Mouse (Mus musculus): ENCODE results near the gene Stra6l. TPM values are rescaled to one million over a fixed set of nuclear protein-coding genes. Genes with fewer than 3 reads are reported as not detected.

Gene Stra6l
- 2.8 and 3.1 TPM in 2 replicates for polyA plus RNA-seq (2014; fragmentation: Nextera tagmentation; extraction: Ambion mirVana)

- Histone ChIP-seq H3K4me3 (ENCODE audit: low read depth, low read length) (0 out of 2 replicates have a peak within 1 kb of the TSS, but pooled peaks have one; percentile 17), H3K9ac (ENCODE audit: low read length) (no peak within 1 kb of the TSS), H3K27me3 (ENCODE audit: control insufficient read depth, insufficient read depth, low read length) (peaks cover 7% of the 10 kb centered on the region; the same call in 1 of the 2 replicates), H3K9me3 (ENCODE audit: control insufficient read depth, low read length) (no peaks in the 10 kb centered on the region), H3K27ac (replicated peaks; ENCODE audit: low read depth, low read length) (peak within 1 kb of the TSS; percentile 59; the same call in 1 of the 2 replicates), H3K36me3 (ENCODE audit: control insufficient read depth, insufficient read depth, low read length) (no peaks in the 10 kb centered on the region), H3K4me1 (ENCODE audit: control insufficient read depth, insufficient read depth, low read length) (peaks cover 16% of the 10 kb centered on the region), H3K4me2 (ENCODE audit: low read depth, severe bottlenecking) (peak within 1 kb of the TSS; percentile 39)
- WGBS: 22% methylated on average over 10 of the region's 10 CpGs
- ATAC-seq (ENCODE audit: insufficient number of reproducible peaks, low FRiP score, low TSS enrichment, low read depth) (peak; percentile 78), DNase-seq (ENCODE audit: low spot score) (peak; percentile 80)
Observed at GRCm38 (mm10) chr4:45848109-45848824, at the start of gene Stra6l. Gene Stra6l (plus strand): TSS chr4:45848664.

GRCm38 (mm10) chr4:45798964-45799363 lies 49.5 kb upstream of the Stra6l start, which contains the start of gene Aldh1b1:
Gene Aldh1b1 (plus strand): TSS chr4:45799022.
- WGBS: under 1% methylated on average over 26 of the region's 26 CpGs
- no peaks in the 10 kb centered on the region for H3K9me3 ChIP-seq (ENCODE audit: control insufficient read depth, low read length)
- peak within 1 kb of the TSS; percentile 78 for H3K4me2 ChIP-seq (ENCODE audit: low read depth, severe bottlenecking)
- 0 out of 2 replicates have a peak within 1 kb of the TSS, but pooled peaks have one; percentile 27 for H3K9ac ChIP-seq (ENCODE audit: low read length)
- peak within 1 kb of the TSS; percentile 32 for H3K4me3 ChIP-seq (ENCODE audit: low read depth, low read length)
- H3K27me3 ChIP-seq (ENCODE audit: control insufficient read depth, insufficient read depth, low read length): no peaks in the 10 kb centered on the region
- H3K4me1 ChIP-seq (ENCODE audit: control insufficient read depth, insufficient read depth, low read length): peaks cover 2% of the 10 kb centered on the region; the same call in 1 of the 2 replicates
- ATAC-seq (ENCODE audit: insufficient number of reproducible peaks, low FRiP score, low TSS enrichment, low read depth) (peak; percentile 40; the same call in 1 of the 2 replicates), DNase-seq (ENCODE audit: low spot score) (peak; percentile 80)
- no peak within 1 kb of the TSS for H3K27ac ChIP-seq (replicated peaks; ENCODE audit: low read depth, low read length)
- H3K36me3 ChIP-seq (ENCODE audit: control insufficient read depth, insufficient read depth, low read length): no peaks in the 10 kb centered on the region

- ATAC-seq (ENCODE audit: insufficient number of reproducible peaks, low FRiP score, low TSS enrichment, low read depth): no peak
Observed at GRCm38 (mm10) chr4:45799956-45800537, 48.4 kb upstream of the Stra6l start.

GRCm38 (mm10) chr4:45802900-45803299 lies 45.6 kb upstream of the Stra6l start:
- no peaks in the 10 kb centered on the region for H3K9me3 ChIP-seq (ENCODE audit: control insufficient read depth, low read length)
- no peaks in the 10 kb centered on the region for H3K36me3 ChIP-seq (ENCODE audit: control insufficient read depth, insufficient read depth, low read length)
- WGBS: 93% methylated on average over 14 of the region's 14 CpGs
- no peak overlapping the region for H3K9ac ChIP-seq (ENCODE audit: low read length)
- H3K27ac ChIP-seq (replicated peaks; ENCODE audit: low read depth, low read length): no peak overlapping the region
- H3K4me3 ChIP-seq (ENCODE audit: low read depth, low read length): no peak overlapping the region
- H3K4me1 ChIP-seq (ENCODE audit: control insufficient read depth, insufficient read depth, low read length): peaks cover 2% of the 10 kb centered on the region; the same call in 1 of the 2 replicates
- H3K27me3 ChIP-seq (ENCODE audit: control insufficient read depth, insufficient read depth, low read length): no peaks in the 10 kb centered on the region
- DNase-seq (ENCODE audit: low spot score): no peak
- no peak for ATAC-seq (ENCODE audit: insufficient number of reproducible peaks, low FRiP score, low TSS enrichment, low read depth)
- no peak overlapping the region for H3K4me2 ChIP-seq (ENCODE audit: low read depth, severe bottlenecking)

More at GRCm38 (mm10) chr4:45799956-45800537, 48.4 kb upstream of the Stra6l start:
- Histone ChIP-seq H3K4me1 (ENCODE audit: control insufficient read depth, insufficient read depth, low read length) (peaks cover 2% of the 10 kb centered on the region; the same call in 1 of the 2 replicates), H3K4me3 (ENCODE audit: low read depth, low read length) (no peak overlapping the region), H3K27me3 (ENCODE audit: control insufficient read depth, insufficient read depth, low read length) (no peaks in the 10 kb centered on the region), H3K9me3 (ENCODE audit: control insufficient read depth, low read length) (no peaks in the 10 kb centered on the region), H3K27ac (replicated peaks; ENCODE audit: low read depth, low read length) (no peak overlapping the region), H3K9ac (ENCODE audit: low read length) (no peak overlapping the region), H3K36me3 (ENCODE audit: control insufficient read depth, insufficient read depth, low read length) (no peaks in the 10 kb centered on the region), H3K4me2 (ENCODE audit: low read depth, severe bottlenecking) (no peak overlapping the region)
- no peak for DNase-seq (ENCODE audit: low spot score)
- 12% methylated on average over 3 of the region's 3 CpGs for WGBS

GRCm38 (mm10) chr4:45808034-45808433 lies 40.4 kb upstream of the Stra6l start:
- H3K4me2 ChIP-seq (ENCODE audit: low read depth, severe bottlenecking): no peak overlapping the region
- no peaks in the 10 kb centered on the region for H3K9me3 ChIP-seq (ENCODE audit: control insufficient read depth, low read length)
- no peak overlapping the region for H3K27ac ChIP-seq (replicated peaks; ENCODE audit: low read depth, low read length)
- no peak overlapping the region for H3K9ac ChIP-seq (ENCODE audit: low read length)
- H3K4me3 ChIP-seq (ENCODE audit: low read depth, low read length): no peak overlapping the region
- 27% methylated on average over 7 of the region's 7 CpGs for WGBS
- ATAC-seq (ENCODE audit: insufficient number of reproducible peaks, low FRiP score, low TSS enrichment, low read depth) (no peak), DNase-seq (ENCODE audit: low spot score) (no peak)
- H3K27me3 ChIP-seq (ENCODE audit: control insufficient read depth, insufficient read depth, low read length): no peaks in the 10 kb centered on the region
- H3K36me3 ChIP-seq (ENCODE audit: control insufficient read depth, insufficient read depth, low read length): no peaks in the 10 kb centered on the region
- no peaks in the 10 kb centered on the region for H3K4me1 ChIP-seq (ENCODE audit: control insufficient read depth, insufficient read depth, low read length)

- H3K9me3 ChIP-seq (ENCODE audit: control insufficient read depth, low read length): no peaks in the 10 kb centered on the region
Observed at GRCm38 (mm10) chr4:45811250-45811649, 37.2 kb upstream of the Stra6l start.

GRCm38 (mm10) chr4:45815542-45815941 lies 32.9 kb upstream of the Stra6l start:
- WGBS: 48% methylated on average over 7 of the region's 7 CpGs
- no peak overlapping the region for H3K4me3 ChIP-seq (ENCODE audit: low read depth, low read length)
- peaks cover 8% of the 10 kb centered on the region for H3K4me1 ChIP-seq (ENCODE audit: control insufficient read depth, insufficient read depth, low read length)
- no peak overlapping the region for H3K4me2 ChIP-seq (ENCODE audit: low read depth, severe bottlenecking)
- DNase-seq (ENCODE audit: low spot score) (peak; percentile 56), ATAC-seq (ENCODE audit: insufficient number of reproducible peaks, low FRiP score, low TSS enrichment, low read depth) (no peak)
- H3K36me3 ChIP-seq (ENCODE audit: control insufficient read depth, insufficient read depth, low read length): no peaks in the 10 kb centered on the region
- H3K9me3 ChIP-seq (ENCODE audit: control insufficient read depth, low read length): no peaks in the 10 kb centered on the region
- H3K27me3 ChIP-seq (ENCODE audit: control insufficient read depth, insufficient read depth, low read length): no peaks in the 10 kb centered on the region
- H3K27ac ChIP-seq (replicated peaks; ENCODE audit: low read depth, low read length): no peak overlapping the region
- H3K9ac ChIP-seq (ENCODE audit: low read length): no peak overlapping the region

More at GRCm38 (mm10) chr4:45811250-45811649, 37.2 kb upstream of the Stra6l start:
- 17% methylated on average over 8 of the region's 8 CpGs for WGBS
- no peaks in the 10 kb centered on the region for H3K36me3 ChIP-seq (ENCODE audit: control insufficient read depth, insufficient read depth, low read length)
- H3K4me1 ChIP-seq (ENCODE audit: control insufficient read depth, insufficient read depth, low read length): no peaks in the 10 kb centered on the region
- H3K27ac ChIP-seq (replicated peaks; ENCODE audit: low read depth, low read length): no peak overlapping the region
- DNase-seq (ENCODE audit: low spot score) (no peak), ATAC-seq (ENCODE audit: insufficient number of reproducible peaks, low FRiP score, low TSS enrichment, low read depth) (no peak)
- H3K27me3 ChIP-seq (ENCODE audit: control insufficient read depth, insufficient read depth, low read length): no peaks in the 10 kb centered on the region
- no peak overlapping the region for H3K9ac ChIP-seq (ENCODE audit: low read length)
- no peak overlapping the region for H3K4me3 ChIP-seq (ENCODE audit: low read depth, low read length)
- H3K4me2 ChIP-seq (ENCODE audit: low read depth, severe bottlenecking): no peak overlapping the region

- H3K4me2 ChIP-seq (ENCODE audit: low read depth, severe bottlenecking): peak overlapping the region; percentile 56
- H3K9me3 ChIP-seq (ENCODE audit: control insufficient read depth, low read length): no peaks in the 10 kb centered on the region
- no peak overlapping the region for H3K4me3 ChIP-seq (ENCODE audit: low read depth, low read length)
- ATAC-seq (ENCODE audit: insufficient number of reproducible peaks, low FRiP score, low TSS enrichment, low read depth): peak; percentile 32; the same call in 1 of the 2 replicates
- H3K27ac ChIP-seq (replicated peaks; ENCODE audit: low read depth, low read length): peak overlapping the region; percentile 25; the same call in 1 of the 2 replicates
- H3K36me3 ChIP-seq (ENCODE audit: control insufficient read depth, insufficient read depth, low read length): no peaks in the 10 kb centered on the region
- H3K9ac ChIP-seq (ENCODE audit: low read length): no peak overlapping the region
- no peak for DNase-seq (ENCODE audit: low spot score)
- 12% methylated on average over 4 of the region's 4 CpGs for WGBS
- peaks cover 12% of the 10 kb centered on the region for H3K4me1 ChIP-seq (ENCODE audit: control insufficient read depth, insufficient read depth, low read length)
- 0 out of 2 replicates have a peak, but pooled peaks cover 2% of the 10 kb centered on the region for H3K27me3 ChIP-seq (ENCODE audit: control insufficient read depth, insufficient read depth, low read length)
Observed at GRCm38 (mm10) chr4:45818814-45819207, 29.7 kb upstream of the Stra6l start.
